Comparison of ENCODE assay signal across 24 mouse cellular contexts in genomic region chr4:72150460-72151131, GRCm38 (mm10). TPM values are rescaled to one million over a fixed set of nuclear protein-coding genes. Genes with fewer than 3 reads are reported as not detected.
A peak's percentile ranks its signal among the peaks of the same experiment; 100 is the strongest.
DNase-seq lines count a peak whose midpoint lies in the region; ATAC-seq and TF ChIP-seq lines count a peak whose summit lies in the region.
"Had no signal": no experiment of that assay in that cellular context is flagged by ENCODE, and none has a peak within 500 bp of the region (broad histone marks: within the 10 kb centered on the region; RNA-seq: fewer than 3 reads in every experiment).

No protein-coding gene starts in this region.

- H3K4me3 ChIP-seq in lung, embryonic 15.5 days = no peak overlapping the region
- no peak overlapping the region for H3K4me3 ChIP-seq in lung, postnatal 0 days (ENCODE audit: low read depth, low read length)
- H3K4me3 ChIP-seq: embryonic facial prominence, embryonic 12.5 days; erythroblast, embryonic 14.5 days; forebrain, embryonic 12.5 days; heart, adult 2 months; hindbrain, embryonic 12.5 days; left cerebral cortex, adult 2 months; limb, embryonic 15.5 days had no signal

- WGBS in lung, embryonic 15.5 days = 20% methylated on average over 4 of the region's 4 CpGs
- 22% methylated on average over 4 of the region's 4 CpGs for WGBS in lung, postnatal 0 days

- no peaks in the 10 kb centered on the region; the same call in 1 of the 2 replicates for H3K36me3 ChIP-seq in lung, embryonic 15.5 days
- no peaks in the 10 kb centered on the region for H3K36me3 ChIP-seq in lung, postnatal 0 days (ENCODE audit: insufficient read depth, low read length)
- H3K36me3 ChIP-seq: hindbrain, embryonic 12.5 days had no signal

- peak; percentile 15 for DNase-seq in embryo, embryonic 10.5 days (ENCODE audit: low spot score)
- no peak for DNase-seq in embryo, embryonic 10 days (ENCODE audit: low spot score)
- no peak for DNase-seq in lung, postnatal 4 days
- peak; percentile 85 for DNase-seq in lung, postnatal 0 days (ENCODE audit: low spot score)
- no peak for DNase-seq in kidney, postnatal 10 days
- DNase-seq in heart, adult 8-10 months (ENCODE audit: low spot score) = no peak
- DNase-seq: adrenal gland, postnatal 36 days; cerebellum, adult 11 months; cerebellum, adult 9-11 months; gastrocnemius, postnatal 36 days; heart, adult 2 months; kidney, adult 18-20 months; left cerebral cortex, postnatal 4 days; thymus, postnatal 36 days had no signal

- no peaks in the 10 kb centered on the region for H3K27me3 ChIP-seq in lung, embryonic 15.5 days
- H3K27me3 ChIP-seq in lung, postnatal 0 days (replicated peaks; ENCODE audit: insufficient read depth, low read length) = no peaks in the 10 kb centered on the region
- H3K27me3 ChIP-seq: embryonic facial prominence, embryonic 12.5 days; forebrain, embryonic 12.5 days; hindbrain, embryonic 12.5 days; limb, embryonic 15.5 days had no signal

- H3K4me2 ChIP-seq in lung, embryonic 15.5 days = no peak overlapping the region
- no peak overlapping the region for H3K4me2 ChIP-seq in lung, postnatal 0 days (replicated peaks; ENCODE audit: low read depth, low read length)
- H3K4me2 ChIP-seq: embryonic facial prominence, embryonic 12.5 days; forebrain, embryonic 12.5 days; hindbrain, embryonic 12.5 days; limb, embryonic 15.5 days; midbrain, embryonic 11.5 days had no signal

- no peak overlapping the region for H3K9ac ChIP-seq in lung, embryonic 15.5 days
- H3K9ac ChIP-seq in lung, postnatal 0 days (replicated peaks; ENCODE audit: low read depth) = no peak overlapping the region
- H3K9ac ChIP-seq: embryonic facial prominence, embryonic 12.5 days; forebrain, embryonic 12.5 days; hindbrain, embryonic 12.5 days; limb, embryonic 15.5 days; liver, embryonic 14.5 days had no signal

- TF ChIP-seq CTCF in lung, postnatal 0 days (IDR thresholded peaks at IDR 0.05) = no peak

- peaks cover 21% of the 10 kb centered on the region for H3K4me1 ChIP-seq in lung, embryonic 15.5 days
- peaks cover 4% of the 10 kb centered on the region; the same call in 1 of the 2 replicates for H3K4me1 ChIP-seq in lung, postnatal 0 days (ENCODE audit: insufficient read depth, low read depth, low read length)
- H3K4me1 ChIP-seq: embryonic facial prominence, embryonic 12.5 days; limb, embryonic 15.5 days had no signal

- no peak overlapping the region for H3K27ac ChIP-seq in lung, embryonic 15.5 days
- no peak overlapping the region for H3K27ac ChIP-seq in lung, postnatal 0 days (ENCODE audit: low read length)
- H3K27ac ChIP-seq: embryonic facial prominence, embryonic 12.5 days; forebrain, embryonic 12.5 days; heart, adult 2 months; hindbrain, embryonic 12.5 days; kidney, postnatal 0 days; left cerebral cortex, adult 2 months; liver, embryonic 14.5 days had no signal

- peak; percentile 35; the same call in 1 of the 2 replicates for ATAC-seq in lung, embryonic 15.5 days (ENCODE audit: borderline replicate concordance, extremely low read depth, low FRiP score, low TSS enrichment)
- peak; percentile 88 for ATAC-seq in lung, postnatal 0 days

- TF ChIP-seq EP300 in lung, postnatal 0 days (IDR thresholded peaks at IDR 0.05) = peak; percentile 54

- H3K9me3 ChIP-seq in lung, embryonic 15.5 days = no peaks in the 10 kb centered on the region
- no peaks in the 10 kb centered on the region for H3K9me3 ChIP-seq in lung, postnatal 0 days (ENCODE audit: low read length)
- H3K9me3 ChIP-seq: embryonic facial prominence, embryonic 12.5 days; forebrain, embryonic 12.5 days; hindbrain, embryonic 12.5 days; limb, embryonic 15.5 days had no signal

RNA-seq across cellular contexts. Expression of gene Tle1, which starts 50.1 kb away (rescaled TPM):
- 18.1 and 18.2 TPM in 2 replicates for polyA plus RNA-seq in lung, embryonic 15.5 days (2015; fragmentation: Nextera tagmentation; extraction: Ambion mirVana)
- 18.2 and 18.9 TPM in 2 replicates for polyA plus RNA-seq in lung, postnatal 0 days (2015; fragmentation: Nextera tagmentation; extraction: Ambion mirVana)
- 10 to 100 TPM in 1 of 4 experiments, 1 to 10 TPM in 3; 6.6 to 10.1 (median 7.9) TPM for total RNA-seq in heart, adult 8-10 months (2022)

Comparison
In these comparisons a context has a peak if more than half of its experiments do, and no peak if none do; other contexts are left out.
1. DNase-seq: peak in embryo, embryonic 10.5 days (single experiment) and lung, postnatal 0 days (single experiment); none in embryo, embryonic 10 days (single experiment), lung, postnatal 4 days (0 of 2), kidney, postnatal 10 days (single experiment) and heart, adult 8-10 months (single experiment).